Mouse (Mus musculus): ENCODE data around the gene Slc47a1. TPM values are rescaled to one million over a fixed set of nuclear protein-coding genes. Genes with fewer than 3 reads are reported as not detected.
A peak's percentile ranks its signal among the peaks of the same experiment; 100 is the strongest.
"Not testable (repeated sequence)": the region's sequence is repeated elsewhere in the genome, so short reads cannot be mapped to it uniquely, and the experiment has no call there.

The Slc47a1 gene
- polyA plus RNA-seq, 1 experiment from 2014 or later = 0.19 TPM

DNA sequence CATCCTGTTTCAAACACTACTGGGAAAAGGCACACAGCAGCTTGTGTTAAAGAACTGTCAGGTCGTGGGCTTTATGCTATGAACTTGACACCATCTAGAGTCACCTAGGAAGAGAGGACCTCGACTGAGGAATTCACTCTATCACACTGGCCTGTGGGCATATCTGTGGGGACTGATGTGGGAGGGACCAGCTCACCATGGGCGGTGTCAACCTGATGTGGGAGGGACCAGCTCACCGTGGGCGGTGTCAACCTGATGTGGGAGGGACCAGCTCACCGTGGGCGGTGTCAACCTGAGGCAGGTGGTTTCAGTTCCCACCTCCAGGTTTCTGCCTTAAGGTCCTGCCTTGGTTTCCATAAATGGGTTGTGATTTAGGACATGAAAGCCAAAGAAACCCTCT, 70.3 kb downstream of the Slc47a1 start:
- no peaks in the 10 kb centered on the region for H3K36me3 ChIP-seq
- H3K4me3 ChIP-seq = no peak overlapping the region
- no peaks in the 10 kb centered on the region for H3K27me3 ChIP-seq
- no peak overlapping the region for H3K4me2 ChIP-seq
- H3K9me3 ChIP-seq = no peaks in the 10 kb centered on the region; the same call in 1 of the 2 replicates
- no peaks in the 10 kb centered on the region for H3K4me1 ChIP-seq (replicated peaks)
- H3K27ac ChIP-seq (replicated peaks) = no peak overlapping the region
- no peak overlapping the region for H3K9ac ChIP-seq
- ATAC-seq (ENCODE audit: low FRiP score, low read depth) = no peak
- 45% methylated on average over 7 of the region's 7 CpGs for WGBS

DNA sequence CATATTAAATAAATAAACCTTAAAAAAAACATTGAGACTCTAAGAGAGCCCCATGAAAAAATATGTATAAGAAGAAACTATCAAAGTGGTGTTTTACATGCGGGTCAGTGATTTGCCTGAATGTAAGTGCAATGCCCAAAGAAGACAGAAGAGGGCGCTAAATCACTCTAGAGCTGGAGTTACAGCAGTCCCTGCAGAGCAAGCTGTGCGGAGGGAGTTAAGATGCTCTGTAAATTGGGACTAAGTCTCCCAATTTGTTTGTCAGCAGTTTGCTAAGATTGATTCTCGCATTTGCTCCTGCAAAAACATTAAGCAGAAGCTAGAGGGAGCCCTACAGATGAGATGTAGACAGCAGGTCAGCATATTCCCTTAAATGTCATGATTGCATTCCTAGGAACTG, 72.8 kb downstream of the Slc47a1 start:
- Histone ChIP-seq H3K4me1 (replicated peaks) (no peaks in the 10 kb centered on the region), H3K9me3 (no peaks in the 10 kb centered on the region; the same call in 1 of the 2 replicates), H3K27ac (replicated peaks) (no peak overlapping the region), H3K4me3 (no peak overlapping the region), H3K9ac (no peak overlapping the region), H3K4me2 (no peak overlapping the region), H3K27me3 (no peaks in the 10 kb centered on the region), H3K36me3 (no peaks in the 10 kb centered on the region)
- WGBS = 80% methylated on average over 4 of the region's 4 CpGs
- no peak for ATAC-seq (ENCODE audit: low FRiP score, low read depth)

DNA sequence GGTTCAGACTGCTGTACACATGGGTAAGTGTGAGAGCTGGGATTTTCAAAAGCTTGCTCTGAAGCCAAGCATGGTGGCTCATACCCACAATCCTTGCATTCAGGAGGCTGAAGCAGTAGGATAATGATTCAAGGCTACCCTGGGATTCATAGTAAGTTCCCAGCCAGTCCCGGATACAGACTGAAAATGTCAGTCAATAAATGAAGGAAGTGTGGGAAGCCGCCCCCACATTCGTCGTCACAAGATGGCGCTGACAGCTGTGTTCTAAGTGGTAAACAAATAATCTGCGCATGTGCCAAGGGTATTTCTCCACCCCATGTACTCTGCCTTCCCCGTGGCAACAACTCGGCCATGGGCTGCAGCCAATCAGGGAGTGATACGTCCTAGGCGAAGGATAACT, 73.6 kb downstream of the Slc47a1 start:
- H3K9ac ChIP-seq; ATAC-seq (ENCODE audit: low FRiP score, low read depth); H3K27ac ChIP-seq (replicated peaks); H3K4me3 ChIP-seq; H3K4me1 ChIP-seq (replicated peaks); H3K36me3 ChIP-seq; H3K9me3 ChIP-seq; H3K4me2 ChIP-seq; H3K27me3 ChIP-seq: not testable (repeated sequence)
- WGBS = 95% methylated on average over 6 of the region's 10 CpGs

DNA sequence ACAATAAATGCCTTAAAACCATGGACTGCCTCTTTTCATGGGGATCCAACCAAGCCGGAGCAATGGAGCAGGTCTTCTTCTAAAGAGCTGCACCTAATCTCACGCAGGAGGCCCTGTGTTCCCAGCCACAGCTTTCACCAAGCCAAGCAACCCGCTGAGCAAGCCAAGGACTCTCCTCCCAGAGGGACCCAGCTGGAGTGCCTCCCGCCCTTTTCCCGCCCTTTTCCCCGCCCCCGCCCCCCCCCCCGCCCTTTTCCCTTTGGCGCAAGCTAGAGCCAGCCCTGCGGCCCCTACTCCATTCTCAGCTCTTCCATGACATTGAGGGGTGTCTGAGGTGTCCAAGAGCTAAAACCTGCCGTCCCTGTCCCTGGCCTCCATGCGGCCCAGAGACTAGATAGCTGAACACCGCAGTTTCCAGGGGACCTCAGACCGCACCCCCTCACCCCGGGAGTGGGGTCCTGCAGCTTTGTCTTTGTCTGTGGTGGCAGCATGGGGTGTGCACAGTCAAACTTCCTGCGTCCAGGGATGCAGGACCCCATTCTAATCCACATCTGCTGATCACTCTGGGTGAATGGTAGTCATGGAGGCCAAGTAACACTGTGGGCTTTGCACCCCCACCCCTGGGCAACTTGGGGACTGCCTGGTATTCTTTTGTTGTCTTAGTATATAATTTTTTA, 77.3 kb downstream of the Slc47a1 start:
- ATAC-seq (ENCODE audit: low FRiP score, low read depth) = no peak
- Histone ChIP-seq H3K4me3 (no peak overlapping the region), H3K4me1 (replicated peaks) (no peaks in the 10 kb centered on the region), H3K27me3 (no peaks in the 10 kb centered on the region), H3K27ac (replicated peaks) (no peak overlapping the region), H3K36me3 (no peaks in the 10 kb centered on the region), H3K9me3 (no peaks in the 10 kb centered on the region; the same call in 1 of the 2 replicates), H3K4me2 (peak overlapping the region; percentile 18), H3K9ac (no peak overlapping the region)
- 25% methylated on average over 12 of the region's 16 CpGs for WGBS

DNA sequence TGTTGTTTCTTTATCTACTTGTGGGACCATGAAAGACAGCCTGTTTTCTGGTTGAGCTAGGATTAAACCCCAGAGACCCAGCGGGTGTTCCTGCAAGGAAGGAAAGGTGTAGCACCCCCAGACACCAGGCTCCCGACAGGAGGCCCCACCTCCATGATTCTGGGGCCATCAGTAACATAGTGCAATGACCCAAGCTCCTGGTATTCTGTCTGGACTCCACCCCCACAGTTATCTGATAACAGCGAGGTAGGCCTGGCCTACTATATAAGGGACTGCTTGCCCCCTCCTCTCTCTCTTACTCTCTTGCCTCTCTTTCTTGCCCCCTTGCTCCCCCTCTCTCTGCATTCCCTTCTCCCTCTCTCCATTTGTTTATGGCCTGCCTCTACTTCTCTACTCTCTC, 77.9 kb downstream of the Slc47a1 start:
- no peaks in the 10 kb centered on the region for H3K4me1 ChIP-seq (replicated peaks)
- H3K27me3 ChIP-seq = no peaks in the 10 kb centered on the region
- WGBS = 67% methylated on average over 3 of the region's 3 CpGs
- H3K36me3 ChIP-seq = no peaks in the 10 kb centered on the region
- no peaks in the 10 kb centered on the region for H3K9me3 ChIP-seq
- ATAC-seq (ENCODE audit: low FRiP score, low read depth) = no peak
- H3K9ac ChIP-seq = no peak overlapping the region
- no peak overlapping the region for H3K27ac ChIP-seq (replicated peaks)
- H3K4me3 ChIP-seq = no peak overlapping the region
- H3K4me2 ChIP-seq = no peak overlapping the region

DNA sequence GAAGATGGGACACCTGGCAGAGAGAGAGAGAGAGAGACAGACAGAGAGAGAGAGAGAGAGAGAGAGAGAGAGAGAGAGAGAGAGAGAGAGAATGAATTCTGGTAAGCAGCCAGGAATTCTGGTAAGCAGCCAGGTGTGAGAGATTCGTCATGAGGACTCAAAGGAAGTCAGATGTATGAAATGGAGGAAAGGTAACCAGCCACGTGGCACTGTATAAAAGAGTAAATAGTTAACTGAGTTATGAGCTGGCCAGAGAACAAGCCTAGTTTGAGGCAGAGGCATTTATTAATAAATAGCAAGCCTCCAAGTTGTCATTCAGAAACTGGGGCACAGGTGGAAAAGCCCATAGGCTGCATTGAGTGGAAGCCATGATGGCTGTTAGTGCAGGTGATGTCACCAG, 80.2 kb downstream of the Slc47a1 start:
- Histone ChIP-seq H3K4me1 (replicated peaks) (no peaks in the 10 kb centered on the region), H3K4me3 (no peak overlapping the region), H3K9ac (no peak overlapping the region), H3K4me2 (no peak overlapping the region), H3K27me3 (no peaks in the 10 kb centered on the region), H3K27ac (replicated peaks) (no peak overlapping the region), H3K36me3 (no peaks in the 10 kb centered on the region), H3K9me3 (no peaks in the 10 kb centered on the region)
- no peak for ATAC-seq (ENCODE audit: low FRiP score, low read depth)
- WGBS = 77% methylated on average over 2 of the region's 2 CpGs

DNA sequence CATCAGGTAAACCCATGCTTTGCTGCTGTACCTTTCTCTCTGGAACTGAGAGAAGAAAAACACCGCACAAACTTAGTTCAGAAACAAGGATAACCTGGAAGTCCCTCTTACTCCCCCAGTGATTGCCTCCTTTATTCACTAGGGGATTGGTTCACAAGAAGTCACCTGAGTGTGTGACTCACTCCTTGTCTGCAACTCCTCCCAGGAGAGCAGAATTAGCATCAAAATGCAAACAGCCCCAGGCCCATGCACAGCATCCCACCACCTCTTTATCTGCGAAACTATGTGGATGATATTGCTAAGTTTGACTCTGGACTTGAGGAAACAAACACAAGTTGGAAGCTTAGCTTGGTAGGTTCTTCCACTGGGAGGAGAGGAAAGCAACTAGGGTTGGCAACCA, 80.8 kb downstream of the Slc47a1 start:
- H3K4me3 ChIP-seq = no peak overlapping the region
- no peaks in the 10 kb centered on the region for H3K9me3 ChIP-seq
- no peak overlapping the region for H3K4me2 ChIP-seq
- no peak for ATAC-seq (ENCODE audit: low FRiP score, low read depth)
- no peaks in the 10 kb centered on the region for H3K36me3 ChIP-seq
- H3K9ac ChIP-seq = no peak overlapping the region
- H3K4me1 ChIP-seq (replicated peaks) = no peaks in the 10 kb centered on the region
- WGBS = 90% methylated on average over 2 of the region's 2 CpGs
- no peaks in the 10 kb centered on the region for H3K27me3 ChIP-seq
- no peak overlapping the region for H3K27ac ChIP-seq (replicated peaks)

DNA sequence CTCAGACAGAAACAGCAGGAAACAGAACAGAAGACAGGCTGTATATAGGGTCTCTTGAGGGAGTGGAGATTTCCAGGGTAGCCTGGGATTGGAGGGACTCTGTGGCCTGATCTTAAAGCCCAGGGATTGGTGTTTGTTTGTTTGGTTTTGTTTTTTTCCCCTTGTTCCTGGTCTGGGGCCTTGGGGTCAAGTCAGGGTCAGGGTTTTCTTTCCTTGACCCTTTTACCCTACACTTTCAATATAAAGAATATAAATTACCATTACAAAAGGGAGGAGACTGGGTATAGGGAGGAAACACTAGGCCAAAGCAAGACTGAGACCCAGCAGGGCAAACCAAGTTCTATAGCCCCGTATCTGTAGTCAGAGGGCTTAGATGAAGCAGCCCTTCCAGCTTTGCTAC, 81.6 kb downstream of the Slc47a1 start:
- Histone ChIP-seq H3K36me3 (no peaks in the 10 kb centered on the region), H3K9ac (no peak overlapping the region), H3K4me2 (no peak overlapping the region), H3K9me3 (no peaks in the 10 kb centered on the region), H3K4me3 (no peak overlapping the region), H3K27me3 (no peaks in the 10 kb centered on the region), H3K4me1 (replicated peaks) (no peaks in the 10 kb centered on the region), H3K27ac (replicated peaks) (no peak overlapping the region)
- 18% methylated on average over 1 of the region's 1 CpGs for WGBS
- ATAC-seq (ENCODE audit: low FRiP score, low read depth) = no peak

DNA sequence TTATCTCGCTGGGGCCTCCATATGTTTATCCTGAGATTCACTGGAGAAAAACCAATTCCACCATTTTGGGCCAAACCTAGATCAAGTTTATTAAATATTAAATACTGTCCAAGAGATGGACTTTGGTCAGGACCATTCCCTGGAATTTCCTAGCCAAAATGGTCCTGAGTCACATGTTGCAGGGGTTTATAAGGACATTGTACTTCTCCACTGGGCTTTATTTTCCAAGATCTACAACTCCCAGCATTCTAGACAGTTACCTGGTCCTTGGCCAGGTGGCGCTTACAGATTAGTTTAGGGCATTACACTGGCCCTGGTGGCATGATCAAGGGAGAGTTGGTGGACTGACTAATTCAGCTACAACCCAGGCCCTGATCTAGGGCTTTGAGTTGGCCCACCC, 82.6 kb downstream of the Slc47a1 start:
- Histone ChIP-seq H3K4me1 (replicated peaks) (no peaks in the 10 kb centered on the region), H3K27ac (replicated peaks) (no peak overlapping the region), H3K4me2 (no peak overlapping the region), H3K9me3 (no peaks in the 10 kb centered on the region), H3K4me3 (no peak overlapping the region), H3K36me3 (no peaks in the 10 kb centered on the region), H3K9ac (no peak overlapping the region), H3K27me3 (no peaks in the 10 kb centered on the region)
- no peak for ATAC-seq (ENCODE audit: low FRiP score, low read depth)
- 92% methylated on average over 2 of the region's 2 CpGs for WGBS

DNA sequence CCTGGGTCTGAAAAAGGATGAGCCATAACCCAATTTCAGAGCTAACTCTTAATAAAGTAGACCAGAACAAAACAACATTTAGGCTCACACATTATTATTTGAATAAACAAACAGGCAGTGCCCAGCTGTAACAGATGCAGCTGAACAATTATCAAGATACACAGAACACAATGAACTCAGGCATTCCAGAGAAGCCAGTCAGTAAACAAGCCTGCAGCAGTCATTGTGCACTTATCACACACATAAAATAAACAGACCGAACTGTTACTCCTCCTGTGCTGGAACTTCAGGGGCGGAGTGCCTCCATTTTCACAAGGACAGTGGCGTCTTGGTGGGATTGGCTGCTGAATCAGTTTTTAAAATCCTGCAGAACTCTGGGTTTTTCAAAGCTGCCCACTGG, 83.7 kb downstream of the Slc47a1 start:
- H3K36me3 ChIP-seq = no peaks in the 10 kb centered on the region
- no peak overlapping the region for H3K4me3 ChIP-seq
- H3K4me2 ChIP-seq = no peak overlapping the region
- no peak for ATAC-seq (ENCODE audit: low FRiP score, low read depth)
- H3K27ac ChIP-seq (replicated peaks) = no peak overlapping the region
- no peaks in the 10 kb centered on the region for H3K27me3 ChIP-seq
- H3K9me3 ChIP-seq = no peaks in the 10 kb centered on the region
- WGBS = 86% methylated on average over 3 of the region's 3 CpGs
- H3K4me1 ChIP-seq (replicated peaks) = no peaks in the 10 kb centered on the region
- no peak overlapping the region for H3K9ac ChIP-seq

Other genes starting within 250 kb of the Slc47a1 start
- 367 and 410 TPM in 2 replicates for gene Usp22, start 203.3 kb downstream of the Slc47a1 start, polyA plus RNA-seq (2015; fragmentation: Nextera tagmentation; extraction: Ambion mirVana)
- 0.17 and 0.26 TPM in 2 replicates for gene Aldh3a1, start 170.8 kb downstream of the Slc47a1 start, polyA plus RNA-seq (2015; fragmentation: Nextera tagmentation; extraction: Ambion mirVana)
- 29.3 and 35.4 TPM in 2 replicates for gene Aldh3a2, start 110.9 kb downstream of the Slc47a1 start, polyA plus RNA-seq (2015; fragmentation: Nextera tagmentation; extraction: Ambion mirVana)
- gene Slc47a2, start 35.5 kb downstream of the Slc47a1 start, polyA plus RNA-seq (2015; fragmentation: Nextera tagmentation; extraction: Ambion mirVana) = 0.38 TPM in 1 of 2 replicates, not detected in the other
- gene Rnf112, start 75.8 kb upstream of the Slc47a1 start, polyA plus RNA-seq (2015; fragmentation: Nextera tagmentation; extraction: Ambion mirVana) = 28.2 and 28.9 TPM in 2 replicates
- gene Mfap4, start 107.1 kb upstream of the Slc47a1 start, polyA plus RNA-seq (2015; fragmentation: Nextera tagmentation; extraction: Ambion mirVana) = 42.2 and 49.7 TPM in 2 replicates
- 71.1 and 74.8 TPM in 2 replicates for gene Mapk7, start 116.1 kb upstream of the Slc47a1 start, polyA plus RNA-seq (2015; fragmentation: Nextera tagmentation; extraction: Ambion mirVana)
- 31.6 and 34.9 TPM in 2 replicates for gene B9d1, start 126.8 kb upstream of the Slc47a1 start, polyA plus RNA-seq (2015; fragmentation: Nextera tagmentation; extraction: Ambion mirVana)
- 69.9 and 79.6 TPM in 2 replicates for gene Epn2, start 201.3 kb upstream of the Slc47a1 start, polyA plus RNA-seq (2015; fragmentation: Nextera tagmentation; extraction: Ambion mirVana)